Mouse (Mus musculus) kidney, adult 11 months (tissue): ENCODE results near the gene Sec31a.
A peak's percentile ranks its signal among the peaks of the same experiment; 100 is the strongest.

Source experiments
- DNase-seq: peaks from one replicate; pipeline ENCODE4 v3.0.0; 2022

The Sec31a gene

DNA sequence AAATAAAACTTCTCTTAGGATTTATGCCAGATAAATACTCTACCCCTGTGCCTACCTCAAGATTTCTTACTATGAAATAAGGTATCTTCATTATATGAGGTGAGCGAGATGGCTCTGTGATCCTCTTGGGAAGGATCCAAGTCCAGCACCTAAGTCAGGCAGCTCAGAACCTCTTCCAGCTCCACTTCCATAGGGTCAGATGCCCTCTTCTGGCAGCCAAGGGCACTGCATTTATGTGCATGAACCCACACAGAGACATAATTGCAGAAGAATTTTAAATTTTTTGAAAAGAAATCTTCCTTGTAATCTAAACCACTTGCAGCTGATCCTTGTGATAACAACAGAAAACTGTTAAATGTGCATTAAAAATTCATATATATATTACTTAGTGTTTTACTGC, 70.9 kb downstream of the Sec31a start:
- DNase-seq = no peak

GRCm38 (mm10) chr5:100343087-100343486, 72.9 kb downstream of the Sec31a start:
- no peak for DNase-seq

DNA sequence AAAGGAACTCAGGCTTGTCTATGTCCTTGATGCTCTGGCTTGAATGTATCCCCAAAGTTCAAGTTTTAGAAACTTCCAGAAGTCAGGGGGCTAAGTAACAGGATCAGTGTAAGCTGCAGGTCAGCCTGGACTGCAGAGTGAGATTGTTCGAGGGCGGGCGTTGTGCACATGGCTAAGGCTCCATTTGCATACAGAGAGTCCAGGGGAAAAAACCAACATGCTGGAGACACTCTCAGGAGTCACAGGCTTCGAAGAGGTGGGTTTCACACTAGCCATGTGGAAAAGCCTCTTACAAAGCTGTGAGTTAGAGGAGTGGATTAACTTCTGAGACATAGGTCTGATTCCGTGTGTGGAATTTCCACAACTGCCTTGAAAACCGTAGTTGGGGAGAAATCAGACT, 73.6 kb downstream of the Sec31a start:
- DNase-seq = no peak

- DNase-seq = no peak
Measured at GRCm38 (mm10) chr5:100341042-100341441, 75.0 kb downstream of the Sec31a start.

DNA sequence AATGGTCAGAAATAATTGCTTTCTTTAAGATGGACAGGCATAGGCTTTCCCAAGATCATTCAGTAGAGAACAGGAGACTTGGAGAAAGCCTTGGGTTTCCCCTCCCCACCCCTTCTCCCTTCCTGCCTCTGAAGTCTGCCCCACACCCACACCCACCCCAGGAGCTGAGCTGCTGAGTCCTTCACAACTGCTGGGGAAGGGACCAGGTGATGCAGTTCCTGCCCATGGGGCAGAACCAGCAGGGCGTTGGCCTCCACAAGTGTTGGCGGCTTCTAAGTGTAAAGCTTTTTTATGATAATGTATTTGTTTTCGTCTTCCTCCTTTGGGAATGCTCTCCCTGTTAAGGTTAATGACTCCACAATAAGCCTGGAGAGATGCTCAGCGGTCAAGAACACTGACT, 78.2 kb downstream of the Sec31a start:
- DNase-seq = no peak

DNA sequence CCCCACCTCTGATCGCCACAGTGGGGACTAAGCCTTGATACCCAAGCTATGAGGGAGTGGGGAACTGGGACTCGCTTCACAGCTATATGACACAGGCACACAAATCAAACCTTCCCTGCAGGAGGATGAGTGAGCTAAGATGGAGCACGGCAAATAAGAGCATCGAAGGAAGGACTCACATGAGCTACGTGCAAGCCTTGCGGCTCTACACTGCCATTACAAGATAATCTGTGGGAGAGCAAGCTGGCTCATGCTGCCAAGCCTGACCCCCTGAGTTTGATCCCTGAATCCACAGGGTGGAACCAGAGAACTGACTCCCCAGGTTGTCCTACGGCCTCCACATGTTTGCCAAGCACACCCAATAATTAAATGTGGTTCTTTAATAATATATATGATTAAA, 79.2 kb downstream of the Sec31a start:
- no peak for DNase-seq

GRCm38 (mm10) chr5:100335581-100336080, 80.4 kb downstream of the Sec31a start:
- no peak for DNase-seq

- no peak for DNase-seq
Measured at GRCm38 (mm10) chr5:100334686-100335085, 81.3 kb downstream of the Sec31a start.

DNA sequence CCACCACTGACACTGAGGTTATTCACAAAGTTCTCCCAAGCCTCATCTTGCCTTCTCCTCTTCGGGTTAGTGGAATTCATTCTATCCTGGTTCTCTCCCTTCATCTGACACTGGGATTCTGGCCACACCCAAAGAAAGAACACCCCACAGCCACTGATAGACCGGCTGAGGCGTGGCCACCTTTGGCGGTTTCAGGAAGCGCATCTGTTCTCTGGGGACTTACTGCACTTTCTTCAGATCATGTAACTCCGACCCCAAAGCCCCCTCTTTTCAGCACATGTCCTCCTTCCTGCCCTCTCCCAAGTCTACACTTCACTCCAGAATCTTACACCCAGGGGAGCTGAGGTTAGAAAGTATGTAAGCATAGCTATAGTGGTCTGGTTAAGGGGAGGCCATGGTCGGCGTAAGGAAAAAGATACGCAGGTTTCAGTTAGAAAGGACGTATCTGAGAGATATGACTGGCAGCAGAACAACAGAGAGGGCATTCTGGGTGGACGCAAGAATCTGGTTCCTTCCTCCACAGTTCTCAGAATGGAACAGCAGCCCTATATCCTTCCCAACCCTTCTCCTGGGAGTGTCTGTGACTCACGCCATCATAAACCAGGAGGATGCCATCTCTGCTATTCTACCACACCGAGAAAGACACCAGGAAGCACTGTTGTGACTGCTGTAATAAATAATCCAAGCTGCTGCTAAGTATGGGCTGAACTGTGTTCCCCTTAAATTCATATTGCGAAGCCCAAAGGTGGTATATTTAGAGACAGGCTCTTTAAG, 82.2 kb downstream of the Sec31a start:
- no peak for DNase-seq

DNA sequence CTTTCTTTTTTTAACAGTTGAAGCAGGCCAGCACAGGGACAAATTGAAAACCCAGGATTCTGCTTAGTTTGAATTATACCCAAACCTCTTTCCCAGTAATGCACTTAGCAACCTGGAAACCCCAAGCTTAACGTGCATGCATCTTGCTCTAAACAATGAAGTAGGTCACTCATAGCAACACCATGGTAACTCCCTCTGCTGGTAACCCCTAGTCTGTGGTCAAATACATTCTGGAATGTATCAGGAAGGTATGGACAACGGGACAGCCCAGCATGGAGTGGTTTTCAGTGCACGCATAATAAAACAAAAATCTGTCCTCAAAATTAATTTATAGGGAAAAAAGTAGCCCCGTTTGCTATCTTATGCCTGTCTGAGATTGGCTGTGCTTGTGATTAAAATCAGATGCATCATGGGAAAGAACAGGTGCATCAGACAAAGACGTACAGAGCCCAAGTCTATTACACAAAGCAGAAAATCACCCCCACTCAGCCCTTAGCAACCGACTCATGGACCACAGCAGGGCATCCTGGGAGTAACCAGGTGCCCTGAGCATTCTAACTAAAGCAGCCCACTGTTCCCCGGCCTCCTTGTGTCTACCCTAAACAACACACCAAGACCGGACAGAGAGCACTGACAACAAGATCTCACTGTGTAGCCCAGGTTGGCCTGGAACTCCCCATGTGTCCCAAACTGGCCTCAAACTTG, 83.6 kb downstream of the Sec31a start:
- DNase-seq = no peak

GRCm38 (mm10) chr5:100331636-100332035, 84.4 kb downstream of the Sec31a start:
- DNase-seq = no peak

- peak; percentile 30 for DNase-seq
Measured at GRCm38 (mm10) chr5:100322081-100322480, 94.0 kb downstream of the Sec31a start.

DNA sequence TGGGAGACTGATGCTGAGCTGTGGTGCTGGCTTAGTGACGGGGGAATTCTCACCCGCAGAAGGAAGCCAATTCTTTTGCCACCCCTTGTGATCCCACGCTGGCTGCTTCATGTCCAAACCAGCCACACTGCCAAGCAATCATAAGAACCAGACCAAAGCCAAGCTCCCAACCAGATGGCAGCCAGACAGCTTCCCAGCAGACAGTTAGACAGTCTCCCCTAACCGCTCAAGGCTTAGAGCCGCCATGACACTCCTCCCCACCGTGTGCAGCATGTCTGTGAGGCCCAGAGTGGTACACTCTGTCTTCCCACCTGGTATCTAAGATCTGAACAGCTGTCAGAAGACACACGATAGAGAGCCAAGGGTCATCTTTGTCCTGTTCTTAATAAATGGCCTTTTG, 98.2 kb downstream of the Sec31a start:
- no peak for DNase-seq

DNA sequence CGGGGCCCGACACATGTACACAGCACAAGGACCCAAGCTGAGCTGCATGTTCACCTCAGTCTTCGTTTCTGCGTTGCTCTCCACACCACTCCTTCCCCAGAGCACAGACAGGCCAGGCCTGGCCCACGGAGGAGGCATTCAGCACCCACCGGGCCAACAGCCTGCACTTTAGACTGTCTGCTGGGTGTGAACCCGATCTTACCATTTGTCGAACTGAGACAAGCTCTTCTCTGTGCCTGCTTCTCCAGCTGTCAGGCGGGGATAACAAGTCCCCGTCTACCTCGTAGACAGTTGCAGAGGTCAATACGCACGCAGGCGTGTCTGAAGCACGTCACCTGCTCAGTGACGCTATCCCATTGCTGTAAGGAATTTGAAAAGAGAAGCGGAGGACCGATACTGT, 99.0 kb downstream of the Sec31a start:
- no peak for DNase-seq

DNA sequence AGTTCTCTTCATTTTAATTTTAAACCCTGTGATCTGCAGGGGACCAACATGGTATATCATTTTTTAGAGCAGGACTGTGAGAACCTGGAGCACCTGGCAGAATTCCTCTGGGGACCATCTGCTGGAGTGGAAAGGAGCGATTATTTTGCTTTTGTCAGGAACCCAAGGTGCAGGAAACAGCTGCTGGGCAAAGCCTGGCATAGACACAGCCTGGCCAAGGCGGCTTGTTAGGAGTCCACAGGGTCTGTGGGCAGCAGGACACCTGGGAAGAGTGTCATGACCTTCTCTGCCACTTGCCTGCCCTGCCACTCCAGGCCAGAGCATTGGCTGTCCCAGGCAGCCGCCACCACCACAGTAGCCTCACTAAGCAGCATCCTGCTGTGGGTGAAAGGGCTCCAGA, 100.4 kb downstream of the Sec31a start:
- no peak for DNase-seq

DNA sequence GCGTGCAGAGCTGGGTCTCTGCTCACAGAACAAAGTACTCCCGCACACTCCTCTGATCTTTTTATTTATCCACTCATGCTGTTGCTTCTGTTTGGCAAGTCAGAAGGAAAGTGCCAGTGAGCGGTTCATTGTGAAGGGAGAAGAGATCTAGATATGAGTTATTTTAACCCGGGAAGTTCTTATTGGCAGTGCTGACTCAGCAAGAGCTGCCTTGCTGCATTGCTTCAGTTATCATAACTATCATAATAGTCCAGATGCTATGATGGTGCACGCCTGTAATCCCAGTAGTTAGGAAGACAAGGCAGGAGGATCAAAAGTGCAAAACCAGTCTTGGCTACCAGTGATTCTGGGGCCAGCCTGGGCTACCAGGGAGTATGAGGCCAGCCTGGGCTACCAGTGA, 103.6 kb downstream of the Sec31a start:
- DNase-seq = no peak
